Mouse (Mus musculus) brown adipose tissue, adult 24 weeks (tissue): ENCODE measurements around the gene Gins1. TPM values are rescaled to one million over a fixed set of nuclear protein-coding genes. Genes with fewer than 3 reads are reported as not detected.
"Not testable (repeated sequence)": the region's sequence is repeated elsewhere in the genome, so short reads cannot be mapped to it uniquely, and the experiment has no call there.

Source experiments
- H3K27ac ChIP-seq: fragments of 200-500 bp; replicated peaks from 2 replicates; pipeline ENCODE4 v1.5.1; 2012; ENCODE audit warnings: low read depth, mild to moderate bottlenecking, low read length
- H3K4me1 ChIP-seq: fragments of 200-500 bp; 2 replicates; pipeline ENCODE4 v1.6.1; 2012; ENCODE audit warnings: low read length, mixed read lengths; ENCODE audit not compliant: control insufficient read depth, insufficient read depth, insufficient read length
- H3K4me3 ChIP-seq: fragments of 200-500 bp; 2 replicates; pipeline ENCODE4 v1.5.1; 2012; ENCODE audit warnings: low read depth, mild to moderate bottlenecking, low read length, moderate library complexity; ENCODE audit not compliant: insufficient read depth
- polyA plus RNA-seq: library from polyadenylated mRNA; stranded (reverse); fragments of >200 nt; gene quantifications from 2 replicates; pipeline ENCODE4 v1.2.4, GENCODE M21; 2012; ENCODE audit not compliant: missing spikeins, insufficient read depth, insufficient read length

Gins1 gene
- polyA plus RNA-seq, 1 experiment: 3.8 TPM

- no peak overlapping the region for H3K4me3 ChIP-seq
- H3K4me1 ChIP-seq: peaks cover 2% of the 10 kb centered on the region; the same call in 1 of the 2 replicates
- no peak overlapping the region for H3K27ac ChIP-seq
Measured at GRCm38 (mm10) chr2:150923026-150923425, 17.8 kb downstream of the Gins1 start.

- peaks cover 2% of the 10 kb centered on the region; the same call in 1 of the 2 replicates for H3K4me1 ChIP-seq
- no peak overlapping the region for H3K27ac ChIP-seq
- no peak overlapping the region for H3K4me3 ChIP-seq
Measured at GRCm38 (mm10) chr2:150923505-150923904, 18.3 kb downstream of the Gins1 start.

- Histone ChIP-seq H3K27ac (peak overlapping the region; percentile 36; the same call in 1 of the 2 replicates), H3K4me1 (peaks cover 2% of the 10 kb centered on the region; the same call in 1 of the 2 replicates), H3K4me3 (no peak overlapping the region)
Measured at GRCm38 (mm10) chr2:150927038-150927720, 22.0 kb downstream of the Gins1 start.

GRCm38 (mm10) chr2:150929156-150929555 is 24.0 kb downstream of the Gins1 start:
- H3K4me1 ChIP-seq: peaks cover 2% of the 10 kb centered on the region; the same call in 1 of the 2 replicates
- no peak overlapping the region for H3K27ac ChIP-seq
- no peak overlapping the region for H3K4me3 ChIP-seq

- Histone ChIP-seq H3K4me1 (peaks cover 2% of the 10 kb centered on the region; the same call in 1 of the 2 replicates), H3K4me3 (no peak overlapping the region)
Measured at GRCm38 (mm10) chr2:150930806-150931205, 25.6 kb downstream of the Gins1 start.

GRCm38 (mm10) chr2:150933482-150933881 is 28.3 kb downstream of the Gins1 start:
- no peak overlapping the region for H3K4me3 ChIP-seq
- no peaks in the 10 kb centered on the region for H3K4me1 ChIP-seq
- no peak overlapping the region for H3K27ac ChIP-seq

More at GRCm38 (mm10) chr2:150930806-150931205, 25.6 kb downstream of the Gins1 start:
- H3K27ac ChIP-seq: no peak overlapping the region

GRCm38 (mm10) chr2:150934659-150935058 is 29.5 kb downstream of the Gins1 start:
- H3K27ac ChIP-seq: no peak overlapping the region
- H3K4me1 ChIP-seq: no peaks in the 10 kb centered on the region
- H3K4me3 ChIP-seq: no peak overlapping the region

GRCm38 (mm10) chr2:150944017-150944416 is 38.8 kb downstream of the Gins1 start:
- Histone ChIP-seq H3K27ac (no peak overlapping the region), H3K4me1 (no peaks in the 10 kb centered on the region)

GRCm38 (mm10) chr2:150947341-150947740 is 42.1 kb downstream of the Gins1 start:
- H3K4me3 ChIP-seq: not testable (repeated sequence)

More at GRCm38 (mm10) chr2:150944017-150944416, 38.8 kb downstream of the Gins1 start:
- H3K4me3 ChIP-seq: no peak overlapping the region

GRCm38 (mm10) chr2:150947880-150948611 is 42.8 kb downstream of the Gins1 start:
- not testable (repeated sequence) for H3K4me3 ChIP-seq, H3K4me1 ChIP-seq, H3K27ac ChIP-seq

More at GRCm38 (mm10) chr2:150947341-150947740, 42.1 kb downstream of the Gins1 start:
- H3K4me1 ChIP-seq, H3K27ac ChIP-seq: not testable (repeated sequence)

GRCm38 (mm10) chr2:150948786-150949185 is 43.6 kb downstream of the Gins1 start:
- Histone ChIP-seq H3K4me3 (no peak overlapping the region), H3K4me1 (no peaks in the 10 kb centered on the region), H3K27ac (no peak overlapping the region)

- Histone ChIP-seq H3K27ac (no peak overlapping the region), H3K4me3 (no peak overlapping the region), H3K4me1 (no peaks in the 10 kb centered on the region)
Measured at GRCm38 (mm10) chr2:150949652-150950051, 44.5 kb downstream of the Gins1 start.

GRCm38 (mm10) chr2:150950056-150950455 is 44.9 kb downstream of the Gins1 start:
- H3K27ac ChIP-seq: no peak overlapping the region
- no peak overlapping the region for H3K4me3 ChIP-seq

GRCm38 (mm10) chr2:150951201-150951600 is 46.0 kb downstream of the Gins1 start:
- Histone ChIP-seq H3K27ac (no peak overlapping the region), H3K4me3 (no peak overlapping the region), H3K4me1 (no peaks in the 10 kb centered on the region)

More at GRCm38 (mm10) chr2:150950056-150950455, 44.9 kb downstream of the Gins1 start:
- no peaks in the 10 kb centered on the region for H3K4me1 ChIP-seq

- Histone ChIP-seq H3K4me3 (no peak overlapping the region), H3K4me1 (no peaks in the 10 kb centered on the region), H3K27ac (no peak overlapping the region)
Measured at GRCm38 (mm10) chr2:150955859-150956258, 50.7 kb downstream of the Gins1 start.
